Mouse (Mus musculus) brain, embryonic 14.5 days (tissue): ENCODE measurements around the gene Pparg.

Experiments
- CTCF ChIP-seq: fragments of 200-500 bp; IDR thresholded peaks from 2 replicates; pipeline ENCODE4 v1.5.1; 2012; ENCODE audit warnings: inconsistent platforms, mild to moderate bottlenecking, moderate library complexity, borderline replicate concordance; ENCODE audit not compliant: insufficient read depth, insufficient read length; ENCODE audit errors: extremely low read depth
- POLR2A ChIP-seq: fragments of 200-500 bp; IDR thresholded peaks from 2 replicates; pipeline ENCODE4 v1.6.1; 2012; ENCODE audit warnings: mild to moderate bottlenecking, inconsistent platforms, borderline replicate concordance; ENCODE audit not compliant: poor library complexity, insufficient read depth, insufficient read length, severe bottlenecking; ENCODE audit errors: extremely low read depth

DNA sequence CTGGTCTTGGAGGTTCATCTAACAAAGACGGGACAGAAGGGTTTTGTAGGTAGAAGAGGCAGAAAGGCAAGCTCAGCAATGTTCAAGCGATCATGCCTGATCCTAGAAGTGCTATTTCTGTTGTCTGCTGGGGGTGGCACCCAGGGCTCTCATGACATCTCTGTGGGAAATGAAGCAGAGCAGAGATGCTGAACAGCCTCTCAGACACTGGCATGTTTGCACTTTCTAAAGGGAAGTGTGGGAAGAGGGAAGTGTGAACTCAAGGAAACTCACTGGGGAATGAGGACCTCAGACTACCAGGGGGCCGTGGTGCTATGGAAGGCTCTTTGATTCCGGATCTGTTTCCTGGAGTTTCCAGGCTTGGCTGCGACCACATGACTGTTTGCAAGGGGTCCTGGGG, 144.2 kb downstream of the Pparg start:
- no peak for TF ChIP-seq CTCF
- TF ChIP-seq POLR2A: no peak
